In the genomic region with DNA sequence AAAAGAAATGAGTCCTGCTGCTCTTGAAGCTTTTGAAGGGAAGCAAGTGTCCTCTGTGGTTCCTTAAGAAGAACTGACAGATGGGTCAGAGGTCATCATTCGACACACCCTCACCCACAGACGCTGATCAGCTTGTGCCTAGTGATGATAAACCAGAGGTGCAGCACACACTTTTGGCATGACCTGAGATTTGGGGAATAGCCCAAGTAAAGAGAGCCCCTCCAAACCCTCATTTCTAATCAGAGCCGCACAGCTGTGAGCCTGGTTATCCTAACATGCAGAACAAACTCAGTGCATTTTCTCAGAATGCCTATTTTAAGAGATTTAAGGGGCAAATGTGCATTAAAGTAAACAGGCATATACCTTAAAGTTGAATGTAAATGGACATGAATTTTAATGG, we compare ENCODE assay signal across 17 mouse cellular contexts.
"Had no signal": no experiment of that assay in that cellular context is flagged by ENCODE, and none has a peak within 500 bp of the region (broad histone marks: within the 10 kb centered on the region; RNA-seq: fewer than 3 reads in every experiment).

No protein-coding gene starts in this region.

- DNase-seq: cerebellum, adult 8-10 months; cerebellum, adult 9-10 months; cerebellum, adult 9-11 months; cerebellum, postnatal 10 days; cerebellum, postnatal 14 days; cerebellum, postnatal 25 days; cerebellum, postnatal 36 days; embryo, embryonic 11 days; forebrain, postnatal 0 days; gastrocnemius, adult 2 months; gastrocnemius, postnatal 10 days; gastrocnemius, postnatal 14 days; gastrocnemius, postnatal 25 days; gastrocnemius, postnatal 36 days; heart, adult 11 months; heart, adult 18-20 months; heart, adult 2 months had no signal
